11 mouse cellular contexts compared by ENCODE assay signal in genomic region chr4:118171006-118171405, GRCm38 (mm10). TPM values are rescaled to one million over a fixed set of nuclear protein-coding genes. Genes with fewer than 3 reads are reported as not detected.
DNase-seq lines count a peak whose midpoint lies in the region; ATAC-seq lines count a peak whose summit lies in the region.
"Had no signal": no experiment of that assay in that cellular context is flagged by ENCODE, and none has a peak within 500 bp of the region (broad histone marks: within the 10 kb centered on the region; RNA-seq: fewer than 3 reads in every experiment).

No protein-coding gene starts in this region.

- no peaks in the 10 kb centered on the region for H3K4me1 ChIP-seq in midbrain, embryonic 10.5 days
- no peaks in the 10 kb centered on the region for H3K4me1 ChIP-seq in midbrain, embryonic 15.5 days
- no peaks in the 10 kb centered on the region for H3K4me1 ChIP-seq in embryonic facial prominence, embryonic 10.5 days
- H3K4me1 ChIP-seq: embryonic facial prominence, embryonic 15.5 days had no signal

- no peak overlapping the region for H3K9ac ChIP-seq in midbrain, embryonic 15.5 days
- H3K9ac ChIP-seq: embryonic facial prominence, embryonic 15.5 days had no signal

- no peaks in the 10 kb centered on the region for H3K27me3 ChIP-seq in midbrain, embryonic 10.5 days (ENCODE audit: low read depth, poor library complexity, severe bottlenecking)
- no peaks in the 10 kb centered on the region for H3K27me3 ChIP-seq in midbrain, embryonic 15.5 days (replicated peaks)
- H3K27me3 ChIP-seq in embryonic facial prominence, embryonic 10.5 days (replicated peaks; ENCODE audit: low read depth, poor library complexity, severe bottlenecking), result no peaks in the 10 kb centered on the region
- H3K27me3 ChIP-seq: embryonic facial prominence, embryonic 15.5 days had no signal

- DNase-seq in cerebellum, postnatal 10 days, result peak; percentile 42 to 45
- DNase-seq in cerebellum, adult 18-20 months, result no peak
- peak; percentile 25 for DNase-seq in midbrain, embryonic 10.5 days (ENCODE audit: low spot score)
- peak; percentile 39 for DNase-seq in embryonic facial prominence, embryonic 10.5 days (ENCODE audit: low spot score)
- peak; percentile 53 for DNase-seq in thymus, postnatal 14 days
- no peak for DNase-seq in right cerebral cortex, postnatal 14 days
- no peak for DNase-seq in cerebellum, adult 8-10 months
- DNase-seq: heart, postnatal 4 days had no signal

- peaks cover 100% of the 10 kb centered on the region for H3K36me3 ChIP-seq in midbrain, embryonic 10.5 days
- H3K36me3 ChIP-seq in midbrain, embryonic 15.5 days (replicated peaks), result peaks cover 88% of the 10 kb centered on the region
- H3K36me3 ChIP-seq in embryonic facial prominence, embryonic 10.5 days (replicated peaks), result peaks cover 100% of the 10 kb centered on the region

- H3K27ac ChIP-seq in midbrain, embryonic 10.5 days (replicated peaks), result no peak overlapping the region
- no peak overlapping the region for H3K27ac ChIP-seq in midbrain, embryonic 15.5 days
- no peak overlapping the region for H3K27ac ChIP-seq in embryonic facial prominence, embryonic 10.5 days (replicated peaks)
- H3K27ac ChIP-seq: embryonic facial prominence, embryonic 15.5 days; macrophage had no signal

- no peak overlapping the region for H3K4me2 ChIP-seq in midbrain, embryonic 15.5 days
- H3K4me2 ChIP-seq: embryonic facial prominence, embryonic 15.5 days had no signal

- no peak for ATAC-seq in midbrain, embryonic 15.5 days (replicated peaks)

- H3K4me3 ChIP-seq in midbrain, embryonic 10.5 days, result no peak overlapping the region
- no peak overlapping the region for H3K4me3 ChIP-seq in midbrain, embryonic 15.5 days
- H3K4me3 ChIP-seq in embryonic facial prominence, embryonic 10.5 days, result no peak overlapping the region
- H3K4me3 ChIP-seq: embryonic facial prominence, embryonic 15.5 days had no signal

- no peaks in the 10 kb centered on the region for H3K9me3 ChIP-seq in midbrain, embryonic 10.5 days (replicated peaks)
- H3K9me3 ChIP-seq in midbrain, embryonic 15.5 days, result no peaks in the 10 kb centered on the region
- no peaks in the 10 kb centered on the region for H3K9me3 ChIP-seq in embryonic facial prominence, embryonic 10.5 days
- H3K9me3 ChIP-seq: embryonic facial prominence, embryonic 15.5 days had no signal

- WGBS in midbrain, embryonic 10.5 days, result 87% methylated on average over 9 of the region's 9 CpGs
- 90% methylated on average over 9 of the region's 9 CpGs for WGBS in midbrain, embryonic 15.5 days
- WGBS in embryonic facial prominence, embryonic 10.5 days, result 84% methylated on average over 9 of the region's 9 CpGs

RNA-seq across cellular contexts. Expression of gene Kdm4a, which starts 8.8 kb away (rescaled TPM):
- 26.3 and 38.4 TPM in 2 replicates for polyA plus RNA-seq in midbrain, embryonic 10.5 days (2016; fragmentation: Nextera tagmentation; extraction: Ambion mirVana)
- 51.8 and 53.8 TPM in 2 replicates for polyA plus RNA-seq in midbrain, embryonic 15.5 days (2015; fragmentation: Nextera tagmentation; extraction: Ambion mirVana)
- polyA plus RNA-seq in embryonic facial prominence, embryonic 10.5 days (2016; fragmentation: Nextera tagmentation; extraction: Ambion mirVana), result 33.4 and 36.6 TPM in 2 replicates

RNA-seq across cellular contexts. Expression of gene St3gal3, which starts 36.3 kb away (rescaled TPM):
- 7.3 and 7.8 TPM in 2 replicates for polyA plus RNA-seq in midbrain, embryonic 10.5 days (2016; fragmentation: Nextera tagmentation; extraction: Ambion mirVana)
- polyA plus RNA-seq in midbrain, embryonic 15.5 days (2015; fragmentation: Nextera tagmentation; extraction: Ambion mirVana), result 12.6 and 12.9 TPM in 2 replicates
- 7.1 and 7.4 TPM in 2 replicates for polyA plus RNA-seq in embryonic facial prominence, embryonic 10.5 days (2016; fragmentation: Nextera tagmentation; extraction: Ambion mirVana)

Comparison
In these comparisons a context has a peak if more than half of its experiments do, and no peak if none do; other contexts are left out.
1. DNase-seq: peak in cerebellum, postnatal 10 days (2 of 2), midbrain, embryonic 10.5 days (single experiment), embryonic facial prominence, embryonic 10.5 days (single experiment) and thymus, postnatal 14 days (single experiment); none in cerebellum, adult 18-20 months (0 of 2), right cerebral cortex, postnatal 14 days (single experiment) and cerebellum, adult 8-10 months (single experiment).